Mouse (Mus musculus) hindbrain, embryonic 16.5 days (tissue): Measurements from ENCODE around the gene Tk2. TPM values are rescaled to one million over a fixed set of nuclear protein-coding genes. Genes with fewer than 3 reads are reported as not detected.
A peak's percentile ranks its signal among the peaks of the same experiment; 100 is the strongest.

Source experiments
- ATAC-seq: fragments of 200-750 bp; cut with Nextera tagmentation; 2 replicates; pipeline ENCODE4 v1.8.0; 2017; ENCODE audit warnings: moderate TSS enrichment, moderate library complexity
- H3K27ac ChIP-seq: fragments of 300-500 bp; sonication (generic); 2 replicates; pipeline ENCODE4 v1.5.1; 2014; ENCODE audit warnings: low read depth, mild to moderate bottlenecking, control low read depth, low read length, moderate library complexity
- H3K27me3 ChIP-seq: fragments of 300-500 bp; sonication (generic); replicated peaks from 2 replicates; pipeline ENCODE4 v1.6.1; 2014; ENCODE audit warnings: low read length; ENCODE audit not compliant: control insufficient read depth, insufficient read depth
- H3K36me3 ChIP-seq: fragments of 300-500 bp; sonication (generic); 2 replicates; pipeline ENCODE4 v1.6.1; 2014; ENCODE audit warnings: mild to moderate bottlenecking, low read length, moderate library complexity, mixed read lengths; ENCODE audit not compliant: control insufficient read depth, insufficient read depth
- H3K4me1 ChIP-seq: fragments of 300-500 bp; sonication (generic); 2 replicates; pipeline ENCODE4 v1.6.1; 2014; ENCODE audit warnings: low read depth, low read length; ENCODE audit not compliant: control insufficient read depth, insufficient read depth
- H3K4me2 ChIP-seq: fragments of 300-500 bp; sonication (generic); 2 replicates; pipeline ENCODE4 v1.6.1; 2014; ENCODE audit warnings: mild to moderate bottlenecking, low read length, control low read depth, moderate library complexity
- H3K4me3 ChIP-seq: fragments of 300-500 bp; sonication (generic); 2 replicates; pipeline ENCODE4 v1.5.1; 2014; ENCODE audit warnings: mild to moderate bottlenecking, low read length, control low read depth, moderate library complexity
- H3K9ac ChIP-seq: fragments of 300-500 bp; sonication (generic); 2 replicates; pipeline ENCODE4 v1.6.1; 2014; ENCODE audit warnings: low read depth, mild to moderate bottlenecking, control low read depth, low read length, moderate library complexity
- H3K9me3 ChIP-seq: fragments of 300-500 bp; sonication (generic); 2 replicates; pipeline ENCODE4 v1.6.1; 2014; ENCODE audit warnings: mild to moderate bottlenecking, low read length, moderate library complexity; ENCODE audit not compliant: control insufficient read depth
- WGBS: fragments of 180-500 bp; shearing (Covaris S2); extraction: QIAGEN DNeasy Blood & Tissue Kit; methylation state at CpG from one replicate; pipeline ENCODE4 v1.1.7; 2014; 5-methylcytosine and 5-hydroxymethylcytosine counted together
- polyA plus RNA-seq: library from polyadenylated mRNA; unstranded; fragments of >200 nt; fragmentation: Nextera tagmentation; extraction: Ambion mirVana; gene quantifications from 2 replicates; pipeline ENCODE4 v1.2.1, GENCODE M21; 2015

Tk2 gene
- polyA plus RNA-seq, 1 experiment from 2014 or later = 50.3 TPM

- Histone ChIP-seq H3K27ac (no peak overlapping the region), H3K9me3 (no peaks in the 10 kb centered on the region)
Measured at GRCm38 (mm10) chr8:104199802-104200201, 48.6 kb downstream of the Tk2 start.

GRCm38 (mm10) chr8:104191496-104191895, 56.9 kb downstream of the Tk2 start:
- H3K4me2 ChIP-seq = peak overlapping the region; percentile 10; the same call in 1 of the 2 replicates
- 19% methylated on average over 11 of the region's 11 CpGs for WGBS
- no peaks in the 10 kb centered on the region for H3K9me3 ChIP-seq
- no peak overlapping the region for H3K4me3 ChIP-seq
- H3K36me3 ChIP-seq = no peaks in the 10 kb centered on the region; the same call in 1 of the 2 replicates
- peaks cover 5% of the 10 kb centered on the region; the same call in 1 of the 2 replicates for H3K4me1 ChIP-seq
- no peaks in the 10 kb centered on the region for H3K27me3 ChIP-seq
- no peak overlapping the region for H3K27ac ChIP-seq
- peak overlapping the region; percentile 38; the same call in 1 of the 2 replicates for H3K9ac ChIP-seq
- ATAC-seq = peak; percentile 75

More at GRCm38 (mm10) chr8:104199802-104200201, 48.6 kb downstream of the Tk2 start:
- no peaks in the 10 kb centered on the region for H3K36me3 ChIP-seq
- no peak for ATAC-seq
- WGBS = 76% methylated on average over 5 of the region's 5 CpGs
- no peak overlapping the region for H3K9ac ChIP-seq
- H3K4me3 ChIP-seq = no peak overlapping the region
- H3K27me3 ChIP-seq = no peaks in the 10 kb centered on the region
- H3K4me1 ChIP-seq = no peaks in the 10 kb centered on the region
- no peak overlapping the region for H3K4me2 ChIP-seq

GRCm38 (mm10) chr8:104190777-104191468, 57.4 kb downstream of the Tk2 start:
- Histone ChIP-seq H3K4me3 (no peak overlapping the region), H3K4me1 (peaks cover 5% of the 10 kb centered on the region; the same call in 1 of the 2 replicates), H3K36me3 (no peaks in the 10 kb centered on the region; the same call in 1 of the 2 replicates), H3K9me3 (no peaks in the 10 kb centered on the region), H3K27me3 (no peaks in the 10 kb centered on the region), H3K9ac (no peak overlapping the region), H3K4me2 (no peak overlapping the region), H3K27ac (no peak overlapping the region)
- WGBS = 56% methylated on average over 6 of the region's 6 CpGs
- 0 out of 2 replicates have a peak, but pooled peaks have one; percentile 51 for ATAC-seq

GRCm38 (mm10) chr8:104188459-104188858, 59.9 kb downstream of the Tk2 start:
- Histone ChIP-seq H3K27ac (no peak overlapping the region), H3K4me2 (no peak overlapping the region)
- 74% methylated on average over 5 of the region's 5 CpGs for WGBS

GRCm38 (mm10) chr8:104187622-104188021, 60.7 kb downstream of the Tk2 start:
- 95% methylated on average over 6 of the region's 6 CpGs for WGBS
- no peak overlapping the region for H3K27ac ChIP-seq
- H3K4me3 ChIP-seq = no peak overlapping the region
- no peaks in the 10 kb centered on the region for H3K9me3 ChIP-seq
- H3K9ac ChIP-seq = no peak overlapping the region
- no peaks in the 10 kb centered on the region for H3K36me3 ChIP-seq
- H3K4me2 ChIP-seq = no peak overlapping the region
- no peak for ATAC-seq
- peaks cover 5% of the 10 kb centered on the region; the same call in 1 of the 2 replicates for H3K4me1 ChIP-seq
- no peaks in the 10 kb centered on the region for H3K27me3 ChIP-seq

More at GRCm38 (mm10) chr8:104188459-104188858, 59.9 kb downstream of the Tk2 start:
- H3K4me1 ChIP-seq = peaks cover 5% of the 10 kb centered on the region; the same call in 1 of the 2 replicates
- H3K9ac ChIP-seq = no peak overlapping the region
- no peaks in the 10 kb centered on the region; the same call in 1 of the 2 replicates for H3K36me3 ChIP-seq
- ATAC-seq = no peak
- H3K27me3 ChIP-seq = no peaks in the 10 kb centered on the region
- no peaks in the 10 kb centered on the region for H3K9me3 ChIP-seq
- no peak overlapping the region for H3K4me3 ChIP-seq

- Histone ChIP-seq H3K9me3 (no peaks in the 10 kb centered on the region), H3K4me1 (peaks cover 5% of the 10 kb centered on the region; the same call in 1 of the 2 replicates), H3K27ac (no peak overlapping the region), H3K36me3 (no peaks in the 10 kb centered on the region), H3K9ac (no peak overlapping the region), H3K4me2 (no peak overlapping the region), H3K4me3 (no peak overlapping the region), H3K27me3 (no peaks in the 10 kb centered on the region)
- no peak for ATAC-seq
- WGBS = 92% methylated on average over 4 of the region's 4 CpGs
Measured at GRCm38 (mm10) chr8:104186827-104187226, 61.5 kb downstream of the Tk2 start.

GRCm38 (mm10) chr8:104184905-104185304, 63.5 kb downstream of the Tk2 start:
- Histone ChIP-seq H3K4me3 (no peak overlapping the region), H3K27ac (no peak overlapping the region), H3K9me3 (no peaks in the 10 kb centered on the region), H3K4me1 (no peaks in the 10 kb centered on the region), H3K9ac (no peak overlapping the region), H3K27me3 (no peaks in the 10 kb centered on the region), H3K4me2 (no peak overlapping the region), H3K36me3 (no peaks in the 10 kb centered on the region)
- WGBS = 20% methylated on average over 6 of the region's 6 CpGs
- ATAC-seq = peak; percentile 21

GRCm38 (mm10) chr8:104177054-104177453, 71.3 kb downstream of the Tk2 start:
- no peak overlapping the region for H3K9ac ChIP-seq
- H3K4me2 ChIP-seq = no peak overlapping the region
- no peak overlapping the region for H3K4me3 ChIP-seq
- 72% methylated on average over 4 of the region's 4 CpGs for WGBS
- no peak for ATAC-seq
- no peak overlapping the region for H3K27ac ChIP-seq
- H3K27me3 ChIP-seq = peaks cover under 1% of the 10 kb centered on the region; the same call in 1 of the 2 replicates
- no peaks in the 10 kb centered on the region for H3K4me1 ChIP-seq
- no peaks in the 10 kb centered on the region for H3K36me3 ChIP-seq
- H3K9me3 ChIP-seq = no peaks in the 10 kb centered on the region
